Mouse (Mus musculus) limb, embryonic 13.5 days (tissue): ENCODE data around the gene Pth2. TPM values are rescaled to one million over a fixed set of nuclear protein-coding genes. Genes with fewer than 3 reads are reported as not detected.

ENCODE experiments used
- ATAC-seq: fragments of 200-750 bp; cut with Nextera tagmentation; 2 replicates; pipeline ENCODE4 v1.8.0; 2017; ENCODE audit warnings: low read depth, moderate number of reproducible peaks, moderate TSS enrichment; ENCODE audit not compliant: low FRiP score
- H3K27ac ChIP-seq: fragments of 300-500 bp; sonication (generic); 2 replicates; pipeline ENCODE4 v1.5.1; 2015; ENCODE audit warnings: inconsistent platforms, mild to moderate bottlenecking, moderate library complexity
- H3K27me3 ChIP-seq: fragments of 300-500 bp; sonication (generic); 2 replicates; pipeline ENCODE4 v1.6.1; 2015; ENCODE audit warnings: mild to moderate bottlenecking, inconsistent platforms
- H3K36me3 ChIP-seq: fragments of 300-500 bp; sonication (generic); 2 replicates; pipeline ENCODE4 v1.6.1; 2015; ENCODE audit warnings: inconsistent platforms, mild to moderate bottlenecking, moderate library complexity
- H3K4me1 ChIP-seq: fragments of 300-500 bp; sonication (generic); 2 replicates; pipeline ENCODE4 v1.6.1; 2015; ENCODE audit warnings: inconsistent platforms
- H3K4me2 ChIP-seq: fragments of 300-500 bp; sonication (generic); replicated peaks from 2 replicates; pipeline ENCODE4 v1.6.1; 2015; ENCODE audit warnings: inconsistent platforms, mild to moderate bottlenecking, moderate library complexity
- H3K4me3 ChIP-seq: fragments of 300-500 bp; sonication (generic); 2 replicates; pipeline ENCODE4 v1.5.1; 2015; ENCODE audit warnings: moderate library complexity, mild to moderate bottlenecking, inconsistent platforms
- H3K9ac ChIP-seq: fragments of 300-500 bp; sonication (generic); 2 replicates; pipeline ENCODE4 v1.6.1; 2015; ENCODE audit warnings: mild to moderate bottlenecking, inconsistent platforms
- H3K9me3 ChIP-seq: fragments of 300-500 bp; sonication (generic); 2 replicates; pipeline ENCODE4 v1.6.1; 2016; ENCODE audit warnings: inconsistent platforms
- WGBS: fragments of 180-500 bp; shearing (Covaris S2); methylation state at CpG from one replicate; pipeline ENCODE4 v1.1.7; 2015; 5-methylcytosine and 5-hydroxymethylcytosine counted together
- polyA plus RNA-seq: library from polyadenylated mRNA; unstranded; fragments of >200 nt; fragmentation: Nextera tagmentation; extraction: Ambion mirVana; gene quantifications from 2 replicates; pipeline ENCODE4 v1.2.1, GENCODE M21; 2015

The Pth2 gene
- polyA plus RNA-seq, 1 experiment from 2014 or later, result not detected

GRCm38 (mm10) chr7:45193406-45193805 lies 12.6 kb downstream of the Pth2 start:
- 63% methylated on average over 5 of the region's 5 CpGs for WGBS

GRCm38 (mm10) chr7:45193871-45194785 lies 13.3 kb downstream of the Pth2 start:
- peaks cover 26% of the 10 kb centered on the region for H3K27me3 ChIP-seq
- H3K4me3 ChIP-seq, result no peak overlapping the region
- H3K9me3 ChIP-seq, result no peaks in the 10 kb centered on the region
- H3K4me2 ChIP-seq, result no peak overlapping the region
- no peaks in the 10 kb centered on the region for H3K36me3 ChIP-seq
- no peak overlapping the region for H3K27ac ChIP-seq
- ATAC-seq, result no peak
- WGBS, result 69% methylated on average over 17 of the region's 17 CpGs
- peaks cover 13% of the 10 kb centered on the region for H3K4me1 ChIP-seq
- H3K9ac ChIP-seq, result peak overlapping the region; percentile 19; the same call in 1 of the 2 replicates

More at GRCm38 (mm10) chr7:45193406-45193805, 12.6 kb downstream of the Pth2 start:
- no peak overlapping the region for H3K4me2 ChIP-seq
- H3K27me3 ChIP-seq, result peaks cover 33% of the 10 kb centered on the region
- no peak for ATAC-seq
- H3K36me3 ChIP-seq, result no peaks in the 10 kb centered on the region
- H3K9ac ChIP-seq, result no peak overlapping the region; the same call in 1 of the 2 replicates
- no peak overlapping the region for H3K4me3 ChIP-seq
- no peaks in the 10 kb centered on the region for H3K9me3 ChIP-seq
- H3K4me1 ChIP-seq, result peaks cover 13% of the 10 kb centered on the region
- no peak overlapping the region for H3K27ac ChIP-seq

GRCm38 (mm10) chr7:45195341-45196175 lies 14.8 kb downstream of the Pth2 start:
- no peaks in the 10 kb centered on the region for H3K9me3 ChIP-seq
- H3K4me2 ChIP-seq, result no peak overlapping the region
- H3K36me3 ChIP-seq, result no peaks in the 10 kb centered on the region
- no peak overlapping the region for H3K9ac ChIP-seq
- WGBS, result 53% methylated on average over 13 of the region's 13 CpGs
- H3K27ac ChIP-seq, result no peak overlapping the region
- H3K4me3 ChIP-seq, result no peak overlapping the region
- ATAC-seq, result no peak
- peaks cover 17% of the 10 kb centered on the region; the same call in 1 of the 2 replicates for H3K27me3 ChIP-seq
- peaks cover 13% of the 10 kb centered on the region for H3K4me1 ChIP-seq

GRCm38 (mm10) chr7:45196176-45196535 lies 15.4 kb downstream of the Pth2 start:
- no peak for ATAC-seq
- no peak overlapping the region for H3K4me3 ChIP-seq
- WGBS, result 87% methylated on average over 4 of the region's 4 CpGs
- no peak overlapping the region for H3K4me2 ChIP-seq
- H3K36me3 ChIP-seq, result no peaks in the 10 kb centered on the region
- peaks cover 17% of the 10 kb centered on the region; the same call in 1 of the 2 replicates for H3K27me3 ChIP-seq
- H3K9ac ChIP-seq, result no peak overlapping the region
- no peaks in the 10 kb centered on the region for H3K9me3 ChIP-seq
- H3K4me1 ChIP-seq, result peaks cover 12% of the 10 kb centered on the region
- no peak overlapping the region for H3K27ac ChIP-seq

- no peak for ATAC-seq
These were observed 16.2 kb downstream of the Pth2 start for GRCm38 (mm10) chr7:45196994-45197393.

GRCm38 (mm10) chr7:45198435-45198834 lies 17.6 kb downstream of the Pth2 start:
- Histone ChIP-seq H3K4me1 (no peaks in the 10 kb centered on the region), H3K9ac (no peak overlapping the region), H3K9me3 (no peaks in the 10 kb centered on the region), H3K4me3 (no peak overlapping the region), H3K27ac (no peak overlapping the region), H3K36me3 (no peaks in the 10 kb centered on the region), H3K4me2 (no peak overlapping the region), H3K27me3 (peaks cover 22% of the 10 kb centered on the region)
- no peak for ATAC-seq
- 13% methylated on average over 5 of the region's 5 CpGs for WGBS

More at GRCm38 (mm10) chr7:45196994-45197393, 16.2 kb downstream of the Pth2 start:
- Histone ChIP-seq H3K9me3 (no peaks in the 10 kb centered on the region), H3K27me3 (peaks cover 17% of the 10 kb centered on the region; the same call in 1 of the 2 replicates), H3K9ac (0 out of 2 replicates have a peak overlapping the region, but pooled peaks have one; percentile 39), H3K4me1 (peaks cover 4% of the 10 kb centered on the region), H3K27ac (no peak overlapping the region), H3K4me3 (no peak overlapping the region), H3K4me2 (no peak overlapping the region), H3K36me3 (no peaks in the 10 kb centered on the region)
- 68% methylated on average over 5 of the region's 5 CpGs for WGBS

- Histone ChIP-seq H3K4me2 (no peak overlapping the region), H3K4me3 (no peak overlapping the region), H3K27ac (no peak overlapping the region), H3K9me3 (no peaks in the 10 kb centered on the region), H3K27me3 (peaks cover 18% of the 10 kb centered on the region), H3K36me3 (no peaks in the 10 kb centered on the region), H3K4me1 (no peaks in the 10 kb centered on the region), H3K9ac (no peak overlapping the region)
- WGBS, result 81% methylated on average over 11 of the region's 11 CpGs
- no peak for ATAC-seq
These were observed 18.2 kb downstream of the Pth2 start for GRCm38 (mm10) chr7:45198961-45199360.

- Histone ChIP-seq H3K27me3 (peaks cover 12% of the 10 kb centered on the region; the same call in 1 of the 2 replicates), H3K4me3 (no peak overlapping the region), H3K4me1 (no peaks in the 10 kb centered on the region), H3K9ac (no peak overlapping the region), H3K27ac (no peak overlapping the region), H3K9me3 (no peaks in the 10 kb centered on the region), H3K36me3 (no peaks in the 10 kb centered on the region), H3K4me2 (no peak overlapping the region)
- ATAC-seq, result no peak
- 43% methylated on average over 10 of the region's 10 CpGs for WGBS
These were observed 21.9 kb downstream of the Pth2 start for GRCm38 (mm10) chr7:45202654-45203053.

GRCm38 (mm10) chr7:45204380-45205143 lies 23.8 kb downstream of the Pth2 start, which contains the start of gene Ccdc155:
Gene Ccdc155 (minus strand): TSS chr7:45204892.
- H3K9ac ChIP-seq, result peak within 1 kb of the TSS; percentile 53
- 8% methylated on average over 44 of the region's 44 CpGs for WGBS

GRCm38 (mm10) chr7:45208260-45208659 lies 27.5 kb downstream of the Pth2 start:
- Histone ChIP-seq H3K4me2 (no peak overlapping the region), H3K4me3 (no peak overlapping the region), H3K27ac (no peak overlapping the region), H3K9me3 (0 out of 2 replicates have a peak, but pooled peaks cover 6% of the 10 kb centered on the region), H3K36me3 (no peaks in the 10 kb centered on the region), H3K27me3 (peaks cover 41% of the 10 kb centered on the region), H3K9ac (no peak overlapping the region), H3K4me1 (peaks cover 5% of the 10 kb centered on the region; the same call in 1 of the 2 replicates)
- no peak for ATAC-seq
- 80% methylated on average over 6 of the region's 6 CpGs for WGBS

More at GRCm38 (mm10) chr7:45204380-45205143, 23.8 kb downstream of the Pth2 start, which contains the start of gene Ccdc155:
- Histone ChIP-seq H3K4me3 (peak within 1 kb of the TSS; percentile 49), H3K27me3 (peaks cover 17% of the 10 kb centered on the region), H3K36me3 (no peaks in the 10 kb centered on the region), H3K4me1 (no peaks in the 10 kb centered on the region), H3K4me2 (peak within 1 kb of the TSS; percentile 66), H3K27ac (peak within 1 kb of the TSS; percentile 56; the same call in 1 of the 2 replicates), H3K9me3 (0 out of 2 replicates have a peak, but pooled peaks cover 6% of the 10 kb centered on the region)
- peak; percentile 97 for ATAC-seq

GRCm38 (mm10) chr7:45211070-45211469 lies 30.3 kb downstream of the Pth2 start:
- Histone ChIP-seq H3K4me3 (no peak overlapping the region), H3K9ac (no peak overlapping the region), H3K36me3 (no peaks in the 10 kb centered on the region), H3K27ac (no peak overlapping the region), H3K4me1 (peaks cover 12% of the 10 kb centered on the region), H3K27me3 (peaks cover 47% of the 10 kb centered on the region), H3K4me2 (no peak overlapping the region), H3K9me3 (0 out of 2 replicates have a peak, but pooled peaks cover 6% of the 10 kb centered on the region)
- no peak for ATAC-seq
- WGBS, result 67% methylated on average over 10 of the region's 10 CpGs
